Mouse (Mus musculus) left cerebral cortex, adult 8-10 months (tissue): ENCODE results near the gene Upp2. TPM values are rescaled to one million over a fixed set of nuclear protein-coding genes. Genes with fewer than 3 reads are reported as not detected.

Source experiments
- DNase-seq, 2 experiments: peaks; one replicate each; pipeline ENCODE4 v3.0.0; 2022; ENCODE audit warnings: low spot score in 2 of 2
- total RNA-seq, 4 experiments: library from RNA; stranded (reverse); gene quantifications; 2 replicates each; pipeline ENCODE4 v1.2.4; 2022

Gene Upp2
- total RNA-seq, 4 experiments from 2014 or later, result 29.5 to 35.7 (median 33.4) TPM

- DNase-seq, result no peak
Measured at GRCm38 (mm10) chr2:58550488-58550887, 16.6 kb upstream of the Upp2 start.

- DNase-seq, result no peak
Measured at GRCm38 (mm10) chr2:58551866-58552265, 15.2 kb upstream of the Upp2 start.

- DNase-seq, result no peak
Measured at GRCm38 (mm10) chr2:58552296-58552695, 14.8 kb upstream of the Upp2 start.

- no peak for DNase-seq
Measured at GRCm38 (mm10) chr2:58557045-58557845, 9.9 kb upstream of the Upp2 start.

- DNase-seq, result no peak
Measured at GRCm38 (mm10) chr2:58562137-58562536, 5.0 kb upstream of the Upp2 start.

- DNase-seq, result peak; percentile 35 to 79
Measured at GRCm38 (mm10) chr2:58565267-58565666, 1.8 kb upstream of the Upp2 start.

GRCm38 (mm10) chr2:58566049-58566409 lies 1.1 kb upstream of the Upp2 start:
- no peak for DNase-seq

- DNase-seq, result peak; percentile 38 to 52
Measured at GRCm38 (mm10) chr2:58566410-58567065, 560 bp upstream of the Upp2 start.

GRCm38 (mm10) chr2:58567866-58568719 lies 995 bp downstream of the Upp2 start:
- DNase-seq, result no peak

GRCm38 (mm10) chr2:58568841-58569645 lies 1.9 kb downstream of the Upp2 start:
- DNase-seq, result no peak

- no peak for DNase-seq
Measured at GRCm38 (mm10) chr2:58574167-58574566, 7.1 kb downstream of the Upp2 start.

- peak; percentile 39 to 76 for DNase-seq
Measured at GRCm38 (mm10) chr2:58586311-58586710, 19.2 kb downstream of the Upp2 start.

- DNase-seq, result peak in 1 of 2 experiments; percentile 63
Measured at GRCm38 (mm10) chr2:58589637-58590036, 22.5 kb downstream of the Upp2 start.

- no peak for DNase-seq
Measured at GRCm38 (mm10) chr2:58590055-58590454, 23.0 kb downstream of the Upp2 start.

GRCm38 (mm10) chr2:58595350-58595749 lies 28.3 kb downstream of the Upp2 start:
- DNase-seq, result no peak

GRCm38 (mm10) chr2:58596774-58597342 lies 29.8 kb downstream of the Upp2 start:
- DNase-seq, result peak in 1 of 2 experiments; percentile 57

- no peak for DNase-seq
Measured at GRCm38 (mm10) chr2:58597556-58597955, 30.5 kb downstream of the Upp2 start.

GRCm38 (mm10) chr2:58599639-58600038 lies 32.5 kb downstream of the Upp2 start:
- DNase-seq, result no peak

- no peak for DNase-seq
Measured at GRCm38 (mm10) chr2:58601382-58601781, 34.3 kb downstream of the Upp2 start.

- no peak for DNase-seq
Measured at GRCm38 (mm10) chr2:58603379-58603778, 36.3 kb downstream of the Upp2 start.

- no peak for DNase-seq
Measured at GRCm38 (mm10) chr2:58604791-58605190, 37.7 kb downstream of the Upp2 start.
